Mouse (Mus musculus) embryonic facial prominence, embryonic 14.5 days (tissue): ENCODE data around the gene Skor1. TPM values are rescaled to one million over a fixed set of nuclear protein-coding genes. Genes with fewer than 3 reads are reported as not detected.

ENCODE experiments used
- ATAC-seq: fragments of 200-750 bp; cut with Nextera tagmentation; 2 replicates; pipeline ENCODE4 v1.8.0; 2017; ENCODE audit warnings: low read depth, moderate number of reproducible peaks, moderate TSS enrichment
- DNase-seq: peaks from one replicate; pipeline ENCODE4 v3.0.0-alpha.2; 2015; ENCODE audit warnings: low spot score
- H3K27ac ChIP-seq: fragments of 300-500 bp; sonication (generic); replicated peaks from 2 replicates; pipeline ENCODE4 v1.5.1; 2014; ENCODE audit warnings: low read depth, mild to moderate bottlenecking, low read length, moderate library complexity
- H3K27me3 ChIP-seq: fragments of 300-500 bp; sonication (generic); replicated peaks from 2 replicates; pipeline ENCODE4 v1.6.1; 2014; ENCODE audit warnings: low read length; ENCODE audit not compliant: control insufficient read depth, insufficient read depth
- H3K36me3 ChIP-seq: fragments of 300-500 bp; sonication (generic); 2 replicates; pipeline ENCODE4 v1.6.1; 2014; ENCODE audit warnings: low read length, mixed read lengths; ENCODE audit not compliant: control insufficient read depth, insufficient read depth
- H3K4me1 ChIP-seq: fragments of 300-500 bp; sonication (generic); 2 replicates; pipeline ENCODE4 v1.6.1; 2014; ENCODE audit warnings: antibody characterized with exemption, low read length; ENCODE audit not compliant: control insufficient read depth, insufficient read depth
- H3K4me2 ChIP-seq: fragments of 300-500 bp; sonication (generic); 2 replicates; pipeline ENCODE4 v1.6.1; 2014; ENCODE audit warnings: low read depth, mild to moderate bottlenecking, low read length, moderate library complexity, mixed read lengths
- H3K4me3 ChIP-seq: fragments of 300-500 bp; sonication (generic); 2 replicates; pipeline ENCODE4 v1.5.1; 2014; ENCODE audit warnings: low read depth, mild to moderate bottlenecking, low read length
- H3K9ac ChIP-seq: fragments of 300-500 bp; sonication (generic); 2 replicates; pipeline ENCODE4 v1.6.1; 2014; ENCODE audit warnings: low read depth, mild to moderate bottlenecking, low read length, moderate library complexity, mixed read lengths
- H3K9me3 ChIP-seq: fragments of 300-500 bp; sonication (generic); 2 replicates; pipeline ENCODE4 v1.6.1; 2016; ENCODE audit warnings: low read length; ENCODE audit not compliant: control insufficient read depth
- WGBS: fragments of 180-500 bp; shearing (Covaris S2); extraction: QIAGEN DNeasy Blood & Tissue Kit; methylation state at CpG from one replicate; pipeline ENCODE4 v1.1.7; 2014; 5-methylcytosine and 5-hydroxymethylcytosine counted together
- polyA plus RNA-seq: library from polyadenylated mRNA; unstranded; fragments of >200 nt; fragmentation: Nextera tagmentation; extraction: Ambion mirVana; gene quantifications from 2 replicates; pipeline ENCODE4 v1.2.1, GENCODE M21; 2014

Skor1 gene
- polyA plus RNA-seq: 0.04 TPM in 1 of 2 replicates, not detected in the other

DNA sequence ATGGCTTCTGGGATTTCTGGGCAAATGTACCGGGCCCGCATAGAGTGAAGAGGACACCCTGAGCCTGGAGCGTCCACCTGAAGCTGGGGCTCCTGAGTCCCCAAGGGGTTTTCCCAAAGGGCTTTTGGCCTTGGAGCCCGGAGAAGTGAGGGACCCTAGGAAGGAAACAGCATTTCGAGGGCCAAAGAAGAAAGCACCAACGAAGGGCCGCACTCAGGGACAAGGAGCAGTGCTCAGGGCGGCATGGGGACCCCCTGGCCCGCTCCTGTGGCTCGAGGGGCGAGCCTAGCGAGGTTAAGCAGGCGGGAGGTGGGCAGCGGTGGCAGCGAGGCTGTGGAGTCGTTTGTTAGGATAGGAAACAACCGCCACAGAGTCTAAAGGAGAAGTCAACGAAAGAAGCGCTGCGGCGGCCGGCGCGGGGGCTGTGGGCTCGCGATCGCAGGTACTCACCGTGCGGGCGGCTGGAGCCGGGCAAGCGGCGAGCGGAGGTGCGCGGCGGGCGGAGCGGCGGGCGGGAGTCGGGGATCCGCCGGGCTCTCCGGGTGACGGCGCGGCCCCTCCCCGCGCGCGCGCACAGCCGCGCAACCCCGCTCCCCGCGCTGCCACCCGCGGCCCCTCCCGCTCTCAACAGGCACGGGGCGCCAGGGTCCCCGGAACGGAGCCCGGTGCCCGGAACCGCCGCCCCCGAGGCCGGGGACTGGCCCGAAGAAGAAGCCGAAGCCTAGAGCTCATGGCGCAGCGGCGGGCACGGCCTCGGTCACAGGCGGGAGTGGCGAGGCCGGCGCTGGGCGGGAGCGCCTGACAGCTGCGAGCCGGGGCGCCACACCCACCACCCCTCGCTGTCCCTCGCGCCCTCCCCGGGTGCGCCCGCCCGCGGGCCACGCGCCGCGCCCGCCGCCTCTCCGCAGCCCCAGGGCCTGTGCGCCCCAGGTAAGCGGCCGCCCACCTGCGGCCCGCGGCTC is at the start of gene Skor1:
Gene Skor1 (minus strand): TSS at position 552 of the 962 bp plus-strand sequence.
- ATAC-seq (no peak), DNase-seq (no peak)
- 0 out of 2 replicates have a peak within 1 kb of the TSS, but pooled peaks have one; percentile 25 for H3K9ac ChIP-seq

DNA sequence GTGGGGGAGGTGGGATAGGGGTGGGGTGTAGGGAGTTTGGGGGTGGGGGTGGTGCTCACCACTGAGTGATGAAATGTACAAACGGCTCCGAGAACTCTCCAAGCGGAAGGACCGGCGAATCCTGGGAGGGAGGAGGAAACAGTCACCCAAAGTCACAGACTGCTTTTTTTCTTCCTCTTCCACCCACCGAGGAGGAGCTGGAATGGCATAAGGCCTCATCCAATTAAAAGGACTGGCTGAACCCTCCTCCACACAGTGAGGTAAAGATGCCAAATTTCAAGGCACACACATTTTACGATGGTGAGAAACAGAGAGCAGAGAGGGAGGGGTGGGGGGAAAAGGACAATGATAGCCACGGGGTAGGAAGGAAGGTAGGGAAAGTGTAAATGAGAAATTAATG is 48.5 kb upstream of the Skor1 start:
- WGBS: 15% methylated on average over 8 of the region's 8 CpGs
- Histone ChIP-seq H3K9me3 (0 out of 2 replicates have a peak, but pooled peaks cover 5% of the 10 kb centered on the region), H3K27me3 (no peaks in the 10 kb centered on the region), H3K4me2 (no peak overlapping the region), H3K4me1 (peaks cover 11% of the 10 kb centered on the region), H3K9ac (no peak overlapping the region), H3K27ac (no peak overlapping the region), H3K36me3 (0 out of 2 replicates have a peak, but pooled peaks cover 5% of the 10 kb centered on the region), H3K4me3 (no peak overlapping the region)
- DNase-seq (no peak), ATAC-seq (no peak)

More for the DNA sequence above, at the start of gene Skor1:
- Histone ChIP-seq H3K27ac (no peak within 1 kb of the TSS), H3K4me3 (peak within 1 kb of the TSS; percentile 50), H3K4me2 (peak within 1 kb of the TSS; percentile 81), H3K36me3 (no peaks in the 10 kb centered on the region), H3K4me1 (peaks cover 12% of the 10 kb centered on the region; the same call in 1 of the 2 replicates), H3K27me3 (peaks cover 100% of the 10 kb centered on the region), H3K9me3 (0 out of 2 replicates have a peak, but pooled peaks cover 4% of the 10 kb centered on the region)
- WGBS: under 1% methylated on average over 38 of the region's 108 CpGs

DNA sequence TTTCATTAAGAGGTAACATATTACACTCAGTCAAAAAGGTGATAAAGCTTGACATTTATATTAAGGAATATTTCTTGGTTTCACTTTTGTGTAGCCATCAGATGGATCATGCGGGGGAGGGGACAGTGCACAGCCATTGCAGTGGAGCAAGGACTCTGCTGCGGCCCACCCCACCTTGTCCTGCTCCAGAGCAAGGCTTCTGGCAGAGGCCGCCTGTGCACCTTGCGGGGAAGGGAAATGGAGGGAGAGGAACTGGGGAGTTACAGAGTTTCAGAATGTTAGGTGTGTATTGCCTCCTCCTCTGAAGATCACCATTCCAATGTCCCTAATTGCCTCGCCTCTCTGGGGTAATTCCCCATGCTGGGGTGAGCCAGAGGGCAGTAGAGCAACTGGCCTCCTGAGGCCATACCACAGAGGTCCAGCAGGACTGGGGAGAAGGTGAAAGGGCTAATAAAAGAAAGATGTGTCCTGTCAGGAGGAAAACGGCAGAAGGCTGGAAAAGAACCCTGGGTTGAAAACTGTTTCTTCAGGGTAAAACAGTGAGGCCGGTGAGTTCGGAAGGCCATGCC is 47.4 kb upstream of the Skor1 start:
- DNase-seq: no peak
- WGBS: 47% methylated on average over 8 of the region's 8 CpGs
- Histone ChIP-seq H3K27ac (no peak overlapping the region), H3K4me3 (no peak overlapping the region), H3K27me3 (no peaks in the 10 kb centered on the region), H3K9ac (no peak overlapping the region), H3K36me3 (0 out of 2 replicates have a peak, but pooled peaks cover 5% of the 10 kb centered on the region), H3K9me3 (no peaks in the 10 kb centered on the region), H3K4me2 (no peak overlapping the region), H3K4me1 (peaks cover 11% of the 10 kb centered on the region)
- ATAC-seq: no peak

DNA sequence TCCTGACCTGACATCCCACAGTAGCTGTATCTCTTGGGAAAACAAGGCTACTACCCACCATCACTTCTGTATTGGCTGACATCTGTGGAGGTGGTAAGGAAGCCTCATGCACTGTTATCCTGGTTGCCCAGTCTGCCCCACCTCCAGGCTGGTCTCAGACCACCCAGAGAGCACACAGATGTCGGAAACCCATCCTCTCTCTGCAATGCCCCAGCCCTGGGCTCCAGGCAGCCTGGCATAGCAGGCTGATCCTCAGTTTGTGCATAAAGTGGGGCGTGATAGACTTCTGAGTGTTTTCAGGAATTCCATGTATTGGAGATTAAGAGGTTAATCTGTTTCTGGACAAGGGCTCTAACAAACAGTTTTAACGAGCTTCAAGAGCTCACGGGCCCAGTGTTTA is 46.8 kb upstream of the Skor1 start:
- no peak for ATAC-seq
- Histone ChIP-seq H3K4me1 (peaks cover 11% of the 10 kb centered on the region), H3K9ac (no peak overlapping the region), H3K4me2 (no peak overlapping the region), H3K27me3 (no peaks in the 10 kb centered on the region), H3K9me3 (no peaks in the 10 kb centered on the region), H3K4me3 (no peak overlapping the region), H3K36me3 (0 out of 2 replicates have a peak, but pooled peaks cover 5% of the 10 kb centered on the region), H3K27ac (no peak overlapping the region)
- 58% methylated on average over 4 of the region's 4 CpGs for WGBS
- DNase-seq: no peak

DNA sequence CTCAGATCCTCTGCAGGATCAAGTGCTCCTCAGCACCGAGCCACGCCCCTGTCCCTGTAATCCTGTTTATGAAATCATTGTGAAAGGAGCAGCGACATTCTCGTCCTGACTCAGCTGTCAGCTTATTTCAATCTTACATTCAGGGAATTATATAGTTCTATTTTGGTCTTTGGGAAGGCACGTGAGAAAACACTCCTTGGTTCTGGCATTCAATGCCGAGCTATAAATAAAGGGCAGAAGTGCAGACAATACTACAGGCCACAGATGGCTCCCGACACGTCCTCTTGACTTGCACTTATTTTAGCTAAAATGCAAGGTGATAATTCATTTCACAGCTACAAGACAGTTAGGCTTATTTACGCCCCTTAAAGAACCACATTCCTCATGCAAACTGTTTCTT is 46.0 kb upstream of the Skor1 start:
- no peak overlapping the region for H3K9ac ChIP-seq
- peaks cover 11% of the 10 kb centered on the region for H3K4me1 ChIP-seq
- H3K9me3 ChIP-seq: no peaks in the 10 kb centered on the region
- ATAC-seq (no peak), DNase-seq (peak; percentile 50)
- no peak overlapping the region for H3K27ac ChIP-seq
- H3K27me3 ChIP-seq: no peaks in the 10 kb centered on the region
- H3K36me3 ChIP-seq: 0 out of 2 replicates have a peak, but pooled peaks cover 5% of the 10 kb centered on the region
- no peak overlapping the region for H3K4me3 ChIP-seq
- 69% methylated on average over 9 of the region's 9 CpGs for WGBS
- no peak overlapping the region for H3K4me2 ChIP-seq

DNA sequence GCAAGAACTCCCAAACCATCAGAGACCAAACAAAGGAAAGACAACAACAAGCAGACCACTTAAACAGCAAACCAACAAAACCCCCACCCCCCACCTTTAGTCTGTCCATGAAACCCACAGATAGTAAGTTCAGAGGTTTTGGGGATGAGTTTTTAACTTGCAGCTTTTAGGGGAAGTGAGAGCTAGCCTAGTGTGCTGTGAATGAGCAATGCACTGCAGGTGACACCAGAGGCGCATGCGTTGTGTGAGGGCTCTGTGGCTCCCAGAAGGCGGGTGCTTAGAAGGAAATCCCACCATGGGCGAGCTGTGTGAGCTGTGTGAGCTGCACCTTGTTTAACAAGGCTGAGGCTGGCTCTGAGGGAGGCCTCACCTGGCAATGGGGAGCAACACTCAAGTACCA is 44.0 kb upstream of the Skor1 start:
- Histone ChIP-seq H3K9ac (no peak overlapping the region), H3K27me3 (no peaks in the 10 kb centered on the region), H3K36me3 (0 out of 2 replicates have a peak, but pooled peaks cover 13% of the 10 kb centered on the region), H3K27ac (no peak overlapping the region), H3K9me3 (no peaks in the 10 kb centered on the region), H3K4me2 (no peak overlapping the region), H3K4me3 (no peak overlapping the region), H3K4me1 (peaks cover 11% of the 10 kb centered on the region)
- ATAC-seq (no peak), DNase-seq (no peak)
- WGBS: 74% methylated on average over 4 of the region's 4 CpGs

DNA sequence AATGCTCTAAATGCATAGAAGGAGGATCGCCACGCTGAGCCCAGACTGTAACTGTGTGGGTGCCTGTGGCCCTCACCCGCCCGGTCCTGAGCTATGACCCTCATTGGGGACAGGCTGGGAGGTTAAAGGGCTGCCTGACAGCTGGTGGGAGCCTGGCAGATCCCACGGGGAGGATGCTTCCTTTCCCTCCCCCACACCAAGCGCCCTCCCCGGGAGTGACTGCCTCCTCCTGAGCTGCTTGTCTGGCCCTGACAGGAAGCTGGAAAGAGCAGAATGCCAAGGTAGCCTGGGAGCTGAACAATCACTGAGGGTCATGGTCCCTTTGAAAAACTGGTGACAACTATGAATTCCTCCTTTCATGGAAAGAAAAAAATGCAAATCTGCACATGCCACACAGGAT is 38.5 kb upstream of the Skor1 start:
- 30% methylated on average over 7 of the region's 7 CpGs for WGBS
- no peaks in the 10 kb centered on the region for H3K9me3 ChIP-seq
- DNase-seq: no peak
- H3K4me3 ChIP-seq: no peak overlapping the region
- no peak overlapping the region for H3K4me2 ChIP-seq
- H3K27ac ChIP-seq: no peak overlapping the region; the same call in 1 of the 2 replicates
- peaks cover 10% of the 10 kb centered on the region; the same call in 1 of the 2 replicates for H3K4me1 ChIP-seq
- H3K27me3 ChIP-seq: no peaks in the 10 kb centered on the region
- H3K9ac ChIP-seq: no peak overlapping the region
- H3K36me3 ChIP-seq: peaks cover 13% of the 10 kb centered on the region; the same call in 1 of the 2 replicates
- no peak for ATAC-seq

DNA sequence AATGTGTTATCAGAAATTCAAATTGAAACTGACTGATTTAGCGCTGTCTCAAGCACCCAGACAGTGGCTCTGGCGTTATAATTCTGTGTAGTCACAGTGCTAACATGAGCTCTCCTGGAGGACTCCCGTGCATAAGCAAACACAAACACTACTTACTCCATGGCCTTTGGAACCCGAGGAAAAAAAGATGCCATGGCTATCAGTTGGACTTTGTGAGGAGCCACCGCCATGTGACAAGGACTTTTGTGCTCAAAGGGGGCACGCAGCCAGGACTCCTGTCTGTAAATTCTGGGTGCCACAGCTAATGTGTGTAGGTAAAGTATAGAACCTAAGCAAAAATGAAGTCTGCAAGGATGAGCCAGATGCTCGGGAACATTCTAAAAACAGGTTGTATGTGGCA is 36.5 kb upstream of the Skor1 start:
- no peak overlapping the region for H3K4me3 ChIP-seq
- 83% methylated on average over 7 of the region's 7 CpGs for WGBS
- H3K4me1 ChIP-seq: peaks cover 13% of the 10 kb centered on the region; the same call in 1 of the 2 replicates
- no peaks in the 10 kb centered on the region for H3K27me3 ChIP-seq
- no peak overlapping the region for H3K27ac ChIP-seq
- no peaks in the 10 kb centered on the region for H3K9me3 ChIP-seq
- DNase-seq: no peak
- H3K36me3 ChIP-seq: peaks cover 16% of the 10 kb centered on the region; the same call in 1 of the 2 replicates
- no peak overlapping the region for H3K9ac ChIP-seq
- H3K4me2 ChIP-seq: no peak overlapping the region
- ATAC-seq: no peak
